Mouse (Mus musculus): ENCODE measurements at regions not wholly inside any gene's neighbourhood (a gene's known extent, or its start where the extent isn't known, plus 50 kb on each side); places are given as distances from the start of the nearest gene placed in this dataset.
"Not testable (repeated sequence)": the region's sequence is repeated elsewhere in the genome, so short reads cannot be mapped to it uniquely, and the experiment has no call there.

GRCm38 (mm10) chr14:36245849-36246248, 151.1 kb downstream of the 4930474N05Rik start:
- TF ChIP-seq CTCF (IDR thresholded peaks at IDR 0.05; ENCODE audit: extremely low read depth, insufficient read depth, insufficient read length, insufficient replicate concordance) (no peak), POLR2A (IDR thresholded peaks at IDR 0.05; ENCODE audit: low read depth, low read length) (no peak)

GRCm38 (mm10) chr14:36262126-36262525, 167.4 kb downstream of the 4930474N05Rik start:
- H3K36me3 ChIP-seq (ENCODE audit: control insufficient read depth, insufficient read depth, low read length), result no peaks in the 10 kb centered on the region
- 79% methylated on average over 2 of the region's 2 CpGs for WGBS
- H3K4me3 ChIP-seq (ENCODE audit: extremely low read depth, insufficient read depth, insufficient read length), result no peak overlapping the region
- no peak overlapping the region for H3K27ac ChIP-seq (ENCODE audit: insufficient read depth, low read length)
- no peak for TF ChIP-seq CTCF (IDR thresholded peaks at IDR 0.05; ENCODE audit: extremely low read depth, insufficient read depth, insufficient read length, insufficient replicate concordance)
- TF ChIP-seq POLR2A (IDR thresholded peaks at IDR 0.05; ENCODE audit: low read depth, low read length), result no peak
- no peaks in the 10 kb centered on the region for H3K4me1 ChIP-seq (ENCODE audit: control insufficient read depth, insufficient read depth, insufficient read length)
- H3K27me3 ChIP-seq (ENCODE audit: control insufficient read depth, insufficient read depth, low read length), result no peaks in the 10 kb centered on the region
- DNase-seq (ENCODE audit: low read depth in 1 of 2, low spot score in 2 of 2), result no peak

More at GRCm38 (mm10) chr14:36245849-36246248, 151.1 kb downstream of the 4930474N05Rik start:
- Histone ChIP-seq H3K27ac (ENCODE audit: insufficient read depth, low read length) (no peak overlapping the region), H3K4me3 (ENCODE audit: extremely low read depth, insufficient read depth, insufficient read length) (no peak overlapping the region), H3K27me3 (ENCODE audit: control insufficient read depth, insufficient read depth, low read length) (no peaks in the 10 kb centered on the region), H3K36me3 (ENCODE audit: control insufficient read depth, insufficient read depth, low read length) (no peaks in the 10 kb centered on the region), H3K4me1 (ENCODE audit: control insufficient read depth, insufficient read depth, insufficient read length) (no peaks in the 10 kb centered on the region)
- no peak for DNase-seq (ENCODE audit: low read depth in 1 of 2, low spot score in 2 of 2)

GRCm38 (mm10) chr14:36283825-36284414, 189.2 kb downstream of the 4930474N05Rik start:
- Histone ChIP-seq H3K36me3 (ENCODE audit: control insufficient read depth, insufficient read depth, low read length) (no peaks in the 10 kb centered on the region), H3K4me1 (ENCODE audit: control insufficient read depth, insufficient read depth, insufficient read length) (no peaks in the 10 kb centered on the region), H3K4me3 (ENCODE audit: extremely low read depth, insufficient read depth, insufficient read length) (no peak overlapping the region), H3K27me3 (ENCODE audit: control insufficient read depth, insufficient read depth, low read length) (no peaks in the 10 kb centered on the region), H3K27ac (ENCODE audit: insufficient read depth, low read length) (no peak overlapping the region)
- 22% methylated on average over 1 of the region's 1 CpGs for WGBS
- DNase-seq (ENCODE audit: low read depth in 1 of 2, low spot score in 2 of 2), result no peak
- no peak for TF ChIP-seq CTCF (IDR thresholded peaks at IDR 0.05; ENCODE audit: extremely low read depth, insufficient read depth, insufficient read length, insufficient replicate concordance)
- TF ChIP-seq POLR2A (IDR thresholded peaks at IDR 0.05; ENCODE audit: low read depth, low read length), result no peak

GRCm38 (mm10) chr14:36288697-36289286, 194.1 kb downstream of the 4930474N05Rik start:
- Histone ChIP-seq H3K27ac (ENCODE audit: insufficient read depth, low read length) (no peak overlapping the region), H3K36me3 (ENCODE audit: control insufficient read depth, insufficient read depth, low read length) (no peaks in the 10 kb centered on the region), H3K4me1 (ENCODE audit: control insufficient read depth, insufficient read depth, insufficient read length) (no peaks in the 10 kb centered on the region), H3K27me3 (ENCODE audit: control insufficient read depth, insufficient read depth, low read length) (no peaks in the 10 kb centered on the region), H3K4me3 (ENCODE audit: extremely low read depth, insufficient read depth, insufficient read length) (no peak overlapping the region)
- no peak for DNase-seq (ENCODE audit: low read depth in 1 of 2, low spot score in 2 of 2)
- 79% methylated on average over 1 of the region's 1 CpGs for WGBS
- TF ChIP-seq CTCF (IDR thresholded peaks at IDR 0.05; ENCODE audit: extremely low read depth, insufficient read depth, insufficient read length, insufficient replicate concordance), result no peak
- TF ChIP-seq POLR2A (IDR thresholded peaks at IDR 0.05; ENCODE audit: low read depth, low read length), result no peak

GRCm38 (mm10) chr14:36310324-36310723, 215.6 kb downstream of the 4930474N05Rik start:
- TF ChIP-seq POLR2A (IDR thresholded peaks at IDR 0.05; ENCODE audit: low read depth, low read length), result no peak
- TF ChIP-seq CTCF (IDR thresholded peaks at IDR 0.05; ENCODE audit: extremely low read depth, insufficient read depth, insufficient read length, insufficient replicate concordance), result no peak
- Histone ChIP-seq H3K27me3 (ENCODE audit: control insufficient read depth, insufficient read depth, low read length) (no peaks in the 10 kb centered on the region), H3K4me1 (ENCODE audit: control insufficient read depth, insufficient read depth, insufficient read length) (no peaks in the 10 kb centered on the region), H3K36me3 (ENCODE audit: control insufficient read depth, insufficient read depth, low read length) (no peaks in the 10 kb centered on the region), H3K4me3 (ENCODE audit: extremely low read depth, insufficient read depth, insufficient read length) (no peak overlapping the region), H3K27ac (ENCODE audit: insufficient read depth, low read length) (no peak overlapping the region)
- 95% methylated on average over 1 of the region's 1 CpGs for WGBS
- DNase-seq (ENCODE audit: low read depth in 1 of 2, low spot score in 2 of 2), result no peak

GRCm38 (mm10) chr14:36314673-36315072, 220.0 kb downstream of the 4930474N05Rik start:
- not testable (repeated sequence) for H3K36me3 ChIP-seq (ENCODE audit: control insufficient read depth, insufficient read depth, low read length); H3K27me3 ChIP-seq (ENCODE audit: control insufficient read depth, insufficient read depth, low read length); DNase-seq (ENCODE audit: low read depth in 1 of 2, low spot score in 2 of 2); H3K4me3 ChIP-seq (ENCODE audit: extremely low read depth, insufficient read depth, insufficient read length); H3K27ac ChIP-seq (ENCODE audit: insufficient read depth, low read length); H3K4me1 ChIP-seq (ENCODE audit: control insufficient read depth, insufficient read depth, insufficient read length)
- WGBS, result 75% methylated on average over 1 of the region's 1 CpGs

GRCm38 (mm10) chr14:36316418-36317111, 221.8 kb downstream of the 4930474N05Rik start:
- no peak for TF ChIP-seq POLR2A (IDR thresholded peaks at IDR 0.05; ENCODE audit: low read depth, low read length)
- no peak for TF ChIP-seq CTCF (IDR thresholded peaks at IDR 0.05; ENCODE audit: extremely low read depth, insufficient read depth, insufficient read length, insufficient replicate concordance)
- H3K27ac ChIP-seq (ENCODE audit: insufficient read depth, low read length), result no peak overlapping the region
- DNase-seq (ENCODE audit: low read depth in 1 of 2, low spot score in 2 of 2), result peak in 1 of 2 experiments; percentile 3
- WGBS, result 36% methylated on average over 4 of the region's 4 CpGs
- H3K27me3 ChIP-seq (ENCODE audit: control insufficient read depth, insufficient read depth, low read length), result no peaks in the 10 kb centered on the region
- H3K4me3 ChIP-seq (ENCODE audit: extremely low read depth, insufficient read depth, insufficient read length), result no peak overlapping the region
- H3K4me1 ChIP-seq (ENCODE audit: control insufficient read depth, insufficient read depth, insufficient read length), result no peaks in the 10 kb centered on the region
- H3K36me3 ChIP-seq (ENCODE audit: control insufficient read depth, insufficient read depth, low read length), result no peaks in the 10 kb centered on the region
